Mouse (Mus musculus) layer of hippocampus, adult 11-12 months (tissue): ENCODE results near the gene Gm21800.
"Not testable (repeated sequence)": the region's sequence is repeated elsewhere in the genome, so short reads cannot be mapped to it uniquely, and the experiment has no call there.

Experiments used
- DNase-seq: peaks from one replicate; pipeline ENCODE4 v3.0.0; 2022; ENCODE audit warnings: low spot score

Gene Gm21800

DNA sequence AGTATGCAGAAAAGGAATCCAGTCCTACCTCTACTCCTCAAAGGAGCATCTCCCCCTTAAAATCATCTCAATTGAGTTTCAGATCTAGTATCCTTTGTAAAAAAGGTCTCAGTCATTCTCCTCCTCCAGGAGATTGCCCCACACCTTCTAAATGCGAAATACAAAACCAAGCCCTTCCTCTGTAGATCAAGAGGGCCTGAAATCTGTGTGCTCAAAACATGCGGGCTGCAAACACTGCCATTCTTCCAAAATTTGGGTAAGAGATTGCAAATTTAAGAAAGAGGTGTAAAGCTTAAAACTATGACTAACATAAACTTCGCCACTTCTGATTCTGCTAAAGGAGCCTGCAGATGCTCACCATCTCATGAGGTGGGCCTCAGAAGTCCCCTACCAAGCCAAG is at the start of gene Gm21800:
Gm21800 (plus strand) TSS at position 301 of the 400 bp plus-strand sequence.
- DNase-seq: not testable (repeated sequence)
